9 mouse cellular contexts compared by ENCODE assay signal in genomic region chr5:140035025-140035330, GRCm38 (mm10).
DNase-seq lines count a peak whose midpoint lies in the region; ATAC-seq and TF ChIP-seq lines count a peak whose summit lies in the region.
"Had no signal": no experiment of that assay in that cellular context is flagged by ENCODE, and none has a peak within 500 bp of the region (broad histone marks: within the 10 kb centered on the region; RNA-seq: fewer than 3 reads in every experiment).

No protein-coding gene starts in this region.

- no peak overlapping the region for H3K9ac ChIP-seq in kidney, embryonic 16.5 days (replicated peaks; ENCODE audit: low read length)

- H3K9me3 ChIP-seq in kidney, embryonic 16.5 days (ENCODE audit: low read length), result no peaks in the 10 kb centered on the region
- no peaks in the 10 kb centered on the region for H3K9me3 ChIP-seq in G1E (replicated peaks)

- ATAC-seq in kidney, embryonic 16.5 days (ENCODE audit: low FRiP score, low TSS enrichment), result peak; percentile 41; the same call in 1 of the 2 replicates
- ATAC-seq in G1E (ENCODE audit: extremely low read depth, insufficient number of reproducible peaks, low FRiP score, poor library complexity, severe bottlenecking), result no peak
- ATAC-seq in erythroblast, adult 5-6 weeks (replicated peaks; ENCODE audit: low FRiP score, poor library complexity, severe bottlenecking), result peak; percentile 71

- H3K27ac ChIP-seq in kidney, embryonic 16.5 days (ENCODE audit: low read length), result no peak overlapping the region

- H3K27me3 ChIP-seq in kidney, embryonic 16.5 days (ENCODE audit: insufficient read depth, low read length), result no peaks in the 10 kb centered on the region
- H3K27me3 ChIP-seq in G1E (ENCODE audit: insufficient read depth, low read length), result no peaks in the 10 kb centered on the region

- no peak overlapping the region for H3K4me3 ChIP-seq in kidney, embryonic 16.5 days (ENCODE audit: low read length)
- H3K4me3 ChIP-seq in G1E (ENCODE audit: low read depth, low read length), result no peak overlapping the region
- H3K4me3 ChIP-seq: myocyte had no signal

- DNase-seq in kidney, postnatal 4 days, result no peak
- peak; percentile 29 for DNase-seq in G1E (ENCODE audit: low spot score)
- peak; percentile 62 for DNase-seq in retina, embryonic 14.5 days (ENCODE audit: low spot score)
- DNase-seq in T-cell, adult 2 months (ENCODE audit: low spot score), result no peak
- no peak for DNase-seq in ovary, postnatal 36 days (ENCODE audit: low spot score)
- no peak for DNase-seq in heart, adult 18-20 months

- WGBS in kidney, embryonic 16.5 days, result 57% methylated on average over 1 of the region's 1 CpGs

- no peaks in the 10 kb centered on the region for H3K36me3 ChIP-seq in kidney, embryonic 16.5 days (ENCODE audit: insufficient read depth, low read length)
- H3K36me3 ChIP-seq in G1E (replicated peaks), result peaks cover 83% of the 10 kb centered on the region

- H3K4me2 ChIP-seq in kidney, embryonic 16.5 days (replicated peaks; ENCODE audit: low read depth, low read length), result no peak overlapping the region

- no peaks in the 10 kb centered on the region; the same call in 1 of the 2 replicates for H3K4me1 ChIP-seq in kidney, embryonic 16.5 days (ENCODE audit: insufficient read depth, low read length)
- H3K4me1 ChIP-seq in G1E (ENCODE audit: insufficient read depth, low read depth, low read length), result peaks cover 30% of the 10 kb centered on the region

- TF ChIP-seq CTCF in G1E (IDR thresholded peaks at IDR 0.05; ENCODE audit: low read depth, low read length), result peak; percentile 56

Comparison
In these comparisons a context has a peak if more than half of its experiments do, and no peak if none do; other contexts are left out.
1. DNase-seq: peak in G1E (single experiment) and retina, embryonic 14.5 days (single experiment); none in kidney, postnatal 4 days (0 of 2), T-cell, adult 2 months (single experiment), ovary, postnatal 36 days (single experiment) and heart, adult 18-20 months (0 of 2).